Mouse (Mus musculus): Measurements from ENCODE around the gene Olfr775.

Olfr775 gene

GRCm38 (mm10) chr10:129248112-129248511 lies at the start of gene Olfr775:
Gene Olfr775 (plus strand): TSS chr10:129248412.
- DNase-seq (ENCODE audit: extremely low spot score, low spot score): no peak

- DNase-seq (ENCODE audit: extremely low spot score, low spot score): no peak
Measured at GRCm38 (mm10) chr10:129230737-129231136, 17.5 kb upstream of the Olfr775 start.

- no peak for DNase-seq (ENCODE audit: extremely low spot score, low spot score)
Measured at GRCm38 (mm10) chr10:129235904-129236303, 12.3 kb upstream of the Olfr775 start, which contains the start of gene Olfr774. Gene Olfr774 (plus strand): TSS chr10:129236204.

GRCm38 (mm10) chr10:129258827-129259226 lies 10.6 kb downstream of the Olfr775 start, which contains the start of gene Olfr776:
Gene Olfr776 (plus strand): TSS chr10:129259127.
- DNase-seq (ENCODE audit: extremely low spot score, low spot score): no peak

- DNase-seq (ENCODE audit: extremely low spot score, low spot score): no peak
Measured at GRCm38 (mm10) chr10:129271081-129271535, 22.9 kb downstream of the Olfr775 start, which contains the start of gene Olfr777. Gene Olfr777 (minus strand): TSS chr10:129271485.

Measured in neural tube, embryonic 10.5 days (tissue).